In the genomic region with DNA sequence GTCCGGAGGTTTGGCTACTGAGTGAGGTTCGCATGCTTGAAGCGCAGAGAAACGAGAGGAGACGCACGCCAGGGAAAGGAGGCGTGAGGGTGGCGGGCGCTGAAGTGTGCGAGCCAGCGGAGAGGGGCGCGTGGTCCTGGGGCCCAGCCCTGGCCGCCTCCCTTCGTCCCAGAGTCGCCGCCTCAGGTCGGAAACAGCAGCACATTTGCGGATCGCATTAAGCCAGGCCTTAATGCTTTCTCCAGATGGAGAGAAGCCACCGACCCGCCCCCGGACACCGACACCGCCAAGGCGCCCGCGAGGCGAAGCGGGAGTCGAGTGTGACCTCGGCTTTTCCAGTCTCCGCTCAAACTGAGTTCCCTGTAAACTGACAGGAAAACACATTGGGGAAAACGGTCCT, we compare ENCODE assay signal across 9 mouse cellular contexts. TPM values are rescaled to one million over a fixed set of nuclear protein-coding genes. Genes with fewer than 3 reads are reported as not detected.
DNase-seq lines count a peak whose midpoint lies in the region; ATAC-seq lines count a peak whose summit lies in the region.
"Had no signal": no experiment of that assay in that cellular context is flagged by ENCODE, and none has a peak within 500 bp of the region (broad histone marks: within the 10 kb centered on the region; RNA-seq: fewer than 3 reads in every experiment).

No protein-coding gene starts in this region.

- no peaks in the 10 kb centered on the region for H3K36me3 ChIP-seq in liver, embryonic 12.5 days
- no peaks in the 10 kb centered on the region for H3K36me3 ChIP-seq in embryonic facial prominence, embryonic 10.5 days (replicated peaks)
- no peaks in the 10 kb centered on the region for H3K36me3 ChIP-seq in neural tube, embryonic 13.5 days
- H3K36me3 ChIP-seq: liver, embryonic 15.5 days had no signal

- H3K27ac ChIP-seq in liver, embryonic 12.5 days: no peak overlapping the region
- H3K27ac ChIP-seq in embryonic facial prominence, embryonic 10.5 days (replicated peaks): no peak overlapping the region
- H3K27ac ChIP-seq in neural tube, embryonic 13.5 days (replicated peaks): no peak overlapping the region
- H3K27ac ChIP-seq: liver, embryonic 15.5 days had no signal

- WGBS in liver, embryonic 12.5 days (ENCODE audit: insufficient replicate concordance): 3% methylated on average over 34 of the region's 34 CpGs
- WGBS in embryonic facial prominence, embryonic 10.5 days: under 1% methylated on average over 34 of the region's 34 CpGs
- under 1% methylated on average over 34 of the region's 34 CpGs for WGBS in neural tube, embryonic 13.5 days

- H3K4me1 ChIP-seq in liver, embryonic 12.5 days: no peaks in the 10 kb centered on the region
- peaks cover 18% of the 10 kb centered on the region for H3K4me1 ChIP-seq in embryonic facial prominence, embryonic 10.5 days
- peaks cover 18% of the 10 kb centered on the region for H3K4me1 ChIP-seq in neural tube, embryonic 13.5 days (replicated peaks)
- H3K4me1 ChIP-seq: liver, embryonic 15.5 days had no signal

- H3K9ac ChIP-seq in liver, embryonic 12.5 days: no peak overlapping the region
- H3K9ac ChIP-seq in neural tube, embryonic 13.5 days: peak overlapping the region; percentile 61
- H3K9ac ChIP-seq: liver, embryonic 15.5 days had no signal

- DNase-seq in liver: no peak
- DNase-seq in embryonic facial prominence, embryonic 10.5 days (ENCODE audit: low spot score): peak; percentile 65
- DNase-seq in heart, adult 8-10 months (ENCODE audit: low spot score): peak; percentile 84
- peak; percentile 5 for DNase-seq in kidney, postnatal 14 days
- no peak for DNase-seq in thymus, adult 18-20 months
- no peak for DNase-seq in layer of hippocampus, postnatal 36 days

- peak overlapping the region; percentile 51 for H3K4me2 ChIP-seq in liver, embryonic 12.5 days
- H3K4me2 ChIP-seq in neural tube, embryonic 13.5 days: peak overlapping the region; percentile 86

- H3K27me3 ChIP-seq in liver, embryonic 12.5 days (replicated peaks): peaks cover 63% of the 10 kb centered on the region
- H3K27me3 ChIP-seq in embryonic facial prominence, embryonic 10.5 days (replicated peaks; ENCODE audit: low read depth, poor library complexity, severe bottlenecking): peaks cover 77% of the 10 kb centered on the region
- H3K27me3 ChIP-seq in neural tube, embryonic 13.5 days: peaks cover 56% of the 10 kb centered on the region

- no peak for ATAC-seq in liver, embryonic 12.5 days
- peak; percentile 36; the same call in 1 of the 2 replicates for ATAC-seq in neural tube, embryonic 13.5 days (ENCODE audit: low read depth)

- H3K9me3 ChIP-seq in liver, embryonic 12.5 days (replicated peaks): no peaks in the 10 kb centered on the region
- H3K9me3 ChIP-seq in embryonic facial prominence, embryonic 10.5 days: no peaks in the 10 kb centered on the region
- no peaks in the 10 kb centered on the region for H3K9me3 ChIP-seq in neural tube, embryonic 13.5 days
- H3K9me3 ChIP-seq: liver, embryonic 15.5 days had no signal

- peak overlapping the region; percentile 31; the same call in 1 of the 2 replicates for H3K4me3 ChIP-seq in liver, embryonic 12.5 days
- H3K4me3 ChIP-seq in embryonic facial prominence, embryonic 10.5 days: peak overlapping the region; percentile 60
- H3K4me3 ChIP-seq in neural tube, embryonic 13.5 days: peak overlapping the region; percentile 52
- H3K4me3 ChIP-seq: liver, embryonic 15.5 days had no signal

RNA-seq across cellular contexts. Expression of a gene that starts 0.6 kb away (rescaled TPM):
- 0.25 and 0.62 TPM in 2 replicates for polyA plus RNA-seq in liver, embryonic 12.5 days (2016; fragmentation: Nextera tagmentation; extraction: Ambion mirVana)
- 0.14 and 0.45 TPM in 2 replicates for polyA plus RNA-seq in embryonic facial prominence, embryonic 10.5 days (2016; fragmentation: Nextera tagmentation; extraction: Ambion mirVana)
- total RNA-seq in heart, adult 8-10 months (2022): 10 to 100 TPM in 1 of 4 experiments, 1 to 10 TPM in 3; 4.4 to 11.4 (median 6.6) TPM
- polyA plus RNA-seq in neural tube, embryonic 13.5 days (2015; fragmentation: Nextera tagmentation; extraction: Ambion mirVana): 0.54 and 1.2 TPM in 2 replicates
- 1 to 10 TPM; 1.4 to 2.3 TPM for total RNA-seq in layer of hippocampus, postnatal 36 days (2021)

Comparison
In these comparisons a context has a peak if more than half of its experiments do, and no peak if none do; other contexts are left out.
1. DNase-seq: peak in embryonic facial prominence, embryonic 10.5 days (single experiment), heart, adult 8-10 months (single experiment) and kidney, postnatal 14 days (single experiment); none in liver (single experiment), thymus, adult 18-20 months (0 of 2) and layer of hippocampus, postnatal 36 days (0 of 2).
2. Peak in every context shown above with its lines, with median percentiles within 50 percentile points of each other: H3K4me3 ChIP-seq.